Mouse (Mus musculus): Measurements from ENCODE around the gene Nipsnap1.

DNA sequence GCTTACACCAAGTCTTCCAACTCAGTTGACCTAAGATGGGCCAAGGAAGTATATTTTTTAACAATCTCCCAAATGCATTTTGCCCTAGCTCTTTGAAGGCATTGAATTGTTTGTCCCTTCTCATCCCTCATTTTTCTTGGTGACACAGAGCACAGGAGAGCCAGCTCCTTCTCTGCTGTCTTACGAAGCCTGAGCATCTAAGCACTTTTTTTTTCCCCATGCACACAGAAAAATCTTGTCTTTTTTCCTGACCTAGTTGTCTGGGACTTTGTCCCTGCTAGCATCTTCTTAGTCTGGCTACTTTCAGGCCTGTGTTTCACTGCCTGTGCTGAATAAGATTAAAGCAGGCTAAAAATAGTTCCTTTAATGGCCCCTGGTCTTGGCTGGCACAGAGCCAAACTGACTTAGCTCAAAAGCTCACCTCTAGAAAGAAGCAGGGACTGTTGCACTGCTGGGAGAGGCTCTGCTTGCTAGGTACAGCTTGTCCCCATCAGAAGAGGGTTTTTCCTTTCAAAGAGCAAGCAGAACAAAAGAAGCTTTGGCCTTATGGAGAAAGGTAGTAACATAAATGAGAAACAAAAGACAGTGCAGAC, 57.4 kb downstream of the Nipsnap1 start:
- no peak for TF ChIP-seq CTCF (IDR thresholded peaks at IDR 0.05; ENCODE audit: insufficient read depth, low read depth, low read length)
- no peak for TF ChIP-seq POLR2A (IDR thresholded peaks at IDR 0.05; ENCODE audit: insufficient read depth, low read depth, low read length)

All from olfactory bulb, adult 2 months (tissue).